Mouse (Mus musculus): ENCODE measurements around the gene Atf6b. TPM values are rescaled to one million over a fixed set of nuclear protein-coding genes. Genes with fewer than 3 reads are reported as not detected.

Gene Atf6b
- polyA plus RNA-seq, 1 experiment from 2014 or later, result 84.6 TPM

- WGBS, result 38% methylated on average over 11 of the region's 11 CpGs
- Histone ChIP-seq H3K27me3 (peaks cover 93% of the 10 kb centered on the region), H3K36me3 (no peaks in the 10 kb centered on the region)
Measured at GRCm38 (mm10) chr17:34674524-34675204, 27.7 kb downstream of the Atf6b start.

GRCm38 (mm10) chr17:34675205-34676092, 28.5 kb downstream of the Atf6b start:
- H3K27ac ChIP-seq, result no peak overlapping the region
- ATAC-seq (ENCODE audit: borderline replicate concordance, extremely low read depth, low FRiP score, low TSS enrichment), result no peak
- peaks cover 92% of the 10 kb centered on the region for H3K27me3 ChIP-seq

More at GRCm38 (mm10) chr17:34674524-34675204, 27.7 kb downstream of the Atf6b start:
- ATAC-seq (ENCODE audit: borderline replicate concordance, extremely low read depth, low FRiP score, low TSS enrichment), result no peak
- Histone ChIP-seq H3K4me3 (no peak overlapping the region), H3K4me1 (peaks cover 26% of the 10 kb centered on the region), H3K27ac (no peak overlapping the region), H3K9me3 (no peaks in the 10 kb centered on the region), H3K9ac (no peak overlapping the region), H3K4me2 (no peak overlapping the region)

GRCm38 (mm10) chr17:34676093-34676460, 29.1 kb downstream of the Atf6b start:
- Histone ChIP-seq H3K36me3 (no peaks in the 10 kb centered on the region), H3K4me3 (no peak overlapping the region), H3K27me3 (peaks cover 85% of the 10 kb centered on the region), H3K9ac (no peak overlapping the region), H3K4me2 (no peak overlapping the region), H3K4me1 (peaks cover 27% of the 10 kb centered on the region), H3K27ac (no peak overlapping the region), H3K9me3 (no peaks in the 10 kb centered on the region)
- WGBS, result 61% methylated on average over 6 of the region's 6 CpGs
- ATAC-seq (ENCODE audit: borderline replicate concordance, extremely low read depth, low FRiP score, low TSS enrichment), result no peak

More at GRCm38 (mm10) chr17:34675205-34676092, 28.5 kb downstream of the Atf6b start:
- Histone ChIP-seq H3K9me3 (no peaks in the 10 kb centered on the region), H3K9ac (no peak overlapping the region), H3K4me1 (peaks cover 26% of the 10 kb centered on the region), H3K36me3 (no peaks in the 10 kb centered on the region), H3K4me2 (no peak overlapping the region), H3K4me3 (no peak overlapping the region)
- 31% methylated on average over 13 of the region's 13 CpGs for WGBS

GRCm38 (mm10) chr17:34676671-34677070, 29.7 kb downstream of the Atf6b start:
- no peak overlapping the region for H3K9ac ChIP-seq
- H3K9me3 ChIP-seq, result no peaks in the 10 kb centered on the region
- no peak overlapping the region for H3K4me3 ChIP-seq
- H3K4me2 ChIP-seq, result no peak overlapping the region
- no peaks in the 10 kb centered on the region for H3K36me3 ChIP-seq
- no peak for ATAC-seq (ENCODE audit: borderline replicate concordance, extremely low read depth, low FRiP score, low TSS enrichment)
- peaks cover 28% of the 10 kb centered on the region for H3K4me1 ChIP-seq
- no peak overlapping the region for H3K27ac ChIP-seq
- H3K27me3 ChIP-seq, result peaks cover 82% of the 10 kb centered on the region
- WGBS, result 51% methylated on average over 12 of the region's 12 CpGs

- H3K9me3 ChIP-seq, result no peaks in the 10 kb centered on the region
- no peak overlapping the region for H3K27ac ChIP-seq
- no peak for ATAC-seq (ENCODE audit: borderline replicate concordance, extremely low read depth, low FRiP score, low TSS enrichment)
- H3K9ac ChIP-seq, result no peak overlapping the region
- H3K4me1 ChIP-seq, result peaks cover 47% of the 10 kb centered on the region
- no peak overlapping the region for H3K4me3 ChIP-seq
- 74% methylated on average over 26 of the region's 26 CpGs for WGBS
- H3K36me3 ChIP-seq, result no peaks in the 10 kb centered on the region
- peaks cover 48% of the 10 kb centered on the region for H3K27me3 ChIP-seq
- no peak overlapping the region for H3K4me2 ChIP-seq
Measured at GRCm38 (mm10) chr17:34680191-34680590, 33.2 kb downstream of the Atf6b start.

- H3K9me3 ChIP-seq, result no peaks in the 10 kb centered on the region
- H3K27me3 ChIP-seq, result peaks cover 45% of the 10 kb centered on the region
- no peak overlapping the region for H3K4me3 ChIP-seq
- peaks cover 47% of the 10 kb centered on the region for H3K4me1 ChIP-seq
- no peak overlapping the region for H3K4me2 ChIP-seq
- no peak overlapping the region for H3K9ac ChIP-seq
- WGBS, result 70% methylated on average over 4 of the region's 4 CpGs
- no peaks in the 10 kb centered on the region for H3K36me3 ChIP-seq
- no peak for ATAC-seq (ENCODE audit: borderline replicate concordance, extremely low read depth, low FRiP score, low TSS enrichment)
- no peak overlapping the region for H3K27ac ChIP-seq
Measured at GRCm38 (mm10) chr17:34680621-34681020, 33.7 kb downstream of the Atf6b start.

GRCm38 (mm10) chr17:34681132-34681571, 34.2 kb downstream of the Atf6b start:
- Histone ChIP-seq H3K4me3 (no peak overlapping the region), H3K9ac (no peak overlapping the region), H3K27me3 (peaks cover 44% of the 10 kb centered on the region), H3K27ac (no peak overlapping the region), H3K4me2 (no peak overlapping the region), H3K36me3 (no peaks in the 10 kb centered on the region), H3K9me3 (no peaks in the 10 kb centered on the region), H3K4me1 (peaks cover 47% of the 10 kb centered on the region)
- WGBS, result 59% methylated on average over 17 of the region's 17 CpGs
- no peak for ATAC-seq (ENCODE audit: borderline replicate concordance, extremely low read depth, low FRiP score, low TSS enrichment)

- 65% methylated on average over 11 of the region's 11 CpGs for WGBS
- H3K4me1 ChIP-seq, result peaks cover 47% of the 10 kb centered on the region
- no peak overlapping the region for H3K4me2 ChIP-seq
Measured at GRCm38 (mm10) chr17:34681881-34682536, 35.1 kb downstream of the Atf6b start.

GRCm38 (mm10) chr17:34683179-34683578, 36.2 kb downstream of the Atf6b start:
- Histone ChIP-seq H3K36me3 (no peaks in the 10 kb centered on the region), H3K9me3 (no peaks in the 10 kb centered on the region), H3K9ac (no peak overlapping the region), H3K4me1 (peaks cover 47% of the 10 kb centered on the region), H3K27me3 (peaks cover 24% of the 10 kb centered on the region), H3K4me3 (no peak overlapping the region), H3K4me2 (no peak overlapping the region), H3K27ac (no peak overlapping the region)
- ATAC-seq (ENCODE audit: borderline replicate concordance, extremely low read depth, low FRiP score, low TSS enrichment), result no peak
- 58% methylated on average over 8 of the region's 8 CpGs for WGBS

More at GRCm38 (mm10) chr17:34681881-34682536, 35.1 kb downstream of the Atf6b start:
- Histone ChIP-seq H3K27ac (no peak overlapping the region), H3K9ac (no peak overlapping the region), H3K9me3 (no peaks in the 10 kb centered on the region), H3K27me3 (peaks cover 36% of the 10 kb centered on the region), H3K36me3 (no peaks in the 10 kb centered on the region), H3K4me3 (no peak overlapping the region)
- no peak for ATAC-seq (ENCODE audit: borderline replicate concordance, extremely low read depth, low FRiP score, low TSS enrichment)

- no peak overlapping the region for H3K9ac ChIP-seq
- no peak overlapping the region for H3K4me2 ChIP-seq
- no peaks in the 10 kb centered on the region for H3K9me3 ChIP-seq
- no peak overlapping the region for H3K4me3 ChIP-seq
- H3K36me3 ChIP-seq, result no peaks in the 10 kb centered on the region
- WGBS, result 47% methylated on average over 10 of the region's 10 CpGs
- H3K27ac ChIP-seq, result no peak overlapping the region
- no peak for ATAC-seq (ENCODE audit: borderline replicate concordance, extremely low read depth, low FRiP score, low TSS enrichment)
- peaks cover 47% of the 10 kb centered on the region for H3K4me1 ChIP-seq
- H3K27me3 ChIP-seq, result peaks cover 18% of the 10 kb centered on the region
Measured at GRCm38 (mm10) chr17:34683686-34684220, 36.8 kb downstream of the Atf6b start.

GRCm38 (mm10) chr17:34684253-34684893, 37.4 kb downstream of the Atf6b start:
- ATAC-seq (ENCODE audit: borderline replicate concordance, extremely low read depth, low FRiP score, low TSS enrichment), result no peak
- H3K4me2 ChIP-seq, result no peak overlapping the region
- peaks cover 12% of the 10 kb centered on the region for H3K27me3 ChIP-seq
- peaks cover 47% of the 10 kb centered on the region for H3K4me1 ChIP-seq
- no peak overlapping the region for H3K9ac ChIP-seq
- H3K27ac ChIP-seq, result no peak overlapping the region
- 31% methylated on average over 9 of the region's 9 CpGs for WGBS
- no peaks in the 10 kb centered on the region for H3K36me3 ChIP-seq
- no peak overlapping the region for H3K4me3 ChIP-seq
- no peaks in the 10 kb centered on the region for H3K9me3 ChIP-seq
